Mouse (Mus musculus): ENCODE measurements around the gene Mrfap1.

- TF ChIP-seq CTCF (IDR thresholded peaks at IDR 0.05; ENCODE audit: insufficient read depth, low read depth, low read length) (peak; percentile 99), POLR2A (IDR thresholded peaks at IDR 0.05; ENCODE audit: insufficient read depth, low read depth, low read length) (no peak)
Measured at GRCm38 (mm10) chr5:36829913-36830879, 33.6 kb upstream of the Mrfap1 start, which contains the start of gene Man2b2.
